Mouse (Mus musculus) heart, embryonic 16.5 days (tissue): ENCODE data around the gene Eml1. TPM values are rescaled to one million over a fixed set of nuclear protein-coding genes. Genes with fewer than 3 reads are reported as not detected.
A peak's percentile ranks its signal among the peaks of the same experiment; 100 is the strongest.

ENCODE experiments used
- ATAC-seq: fragments of 200-750 bp; cut with Nextera tagmentation; replicated peaks from 2 replicates; pipeline ENCODE4 v1.8.0; 2017; ENCODE audit warnings: moderate number of reproducible peaks; ENCODE audit not compliant: insufficient read depth, low FRiP score; ENCODE audit errors: extremely low read depth
- H3K27ac ChIP-seq: fragments of 300-500 bp; sonication (generic); 2 replicates; pipeline ENCODE4 v1.5.1; 2014; ENCODE audit warnings: mild to moderate bottlenecking, low read length, control low read depth, moderate library complexity
- H3K27me3 ChIP-seq: fragments of 300-500 bp; sonication (generic); 2 replicates; pipeline ENCODE4 v1.6.1; 2014; ENCODE audit warnings: low read length, mixed read lengths; ENCODE audit not compliant: control insufficient read depth, insufficient read depth
- H3K36me3 ChIP-seq: fragments of 300-500 bp; sonication (generic); 2 replicates; pipeline ENCODE4 v1.6.1; 2014; ENCODE audit not compliant: control insufficient read depth, insufficient read depth
- H3K4me1 ChIP-seq: fragments of 300-500 bp; sonication (generic); 2 replicates; pipeline ENCODE4 v1.6.1; 2014; ENCODE audit warnings: low read length, mixed read lengths; ENCODE audit not compliant: control insufficient read depth, insufficient read depth
- H3K4me2 ChIP-seq: fragments of 300-500 bp; sonication (generic); 2 replicates; pipeline ENCODE4 v1.6.1; 2014; ENCODE audit warnings: low read depth, mild to moderate bottlenecking, control low read depth, low read length
- H3K4me3 ChIP-seq: fragments of 300-500 bp; sonication (generic); 2 replicates; pipeline ENCODE4 v1.5.1; 2014; ENCODE audit warnings: mild to moderate bottlenecking, control low read depth, low read length
- H3K9ac ChIP-seq: fragments of 300-500 bp; sonication (generic); 2 replicates; pipeline ENCODE4 v1.6.1; 2014; ENCODE audit warnings: low read length, control low read depth
- H3K9me3 ChIP-seq: fragments of 300-500 bp; sonication (generic); replicated peaks from 2 replicates; pipeline ENCODE4 v1.6.1; 2016; ENCODE audit warnings: low read length; ENCODE audit not compliant: control insufficient read depth
- WGBS: fragments of 180-500 bp; shearing (Covaris S2); extraction: QIAGEN DNeasy Blood & Tissue Kit; methylation state at CpG from one replicate; pipeline ENCODE4 v1.1.7; 2014; 5-methylcytosine and 5-hydroxymethylcytosine counted together
- polyA plus RNA-seq: library from polyadenylated mRNA; unstranded; fragments of >200 nt; fragmentation: Nextera tagmentation; extraction: Ambion mirVana; gene quantifications from 2 replicates; pipeline ENCODE4 v1.2.1, GENCODE M21; 2015

Gene Eml1
- polyA plus RNA-seq, 1 experiment from 2014 or later: 84.9 TPM

DNA sequence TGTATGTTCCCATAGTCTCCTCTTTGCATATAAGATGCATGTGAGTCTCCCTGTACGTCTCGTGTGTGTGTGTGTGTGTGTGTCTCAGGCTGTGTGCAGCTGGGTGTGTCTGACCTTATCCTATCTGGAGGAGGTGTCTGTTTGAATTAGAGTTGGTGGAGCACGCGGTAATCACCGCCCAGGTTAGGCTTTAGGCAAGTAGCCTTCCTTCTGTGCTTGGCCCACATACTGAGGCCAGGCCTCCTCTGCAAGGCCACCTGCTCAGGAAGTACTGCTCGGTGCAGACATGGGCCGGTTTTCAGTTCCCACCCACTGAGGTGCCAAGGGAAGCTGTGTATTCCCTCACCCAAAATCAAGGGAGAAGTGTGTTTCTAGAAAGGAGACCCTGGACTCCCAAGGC, 4.9 kb upstream of the Eml1 start:
- no peaks in the 10 kb centered on the region for H3K9me3 ChIP-seq
- H3K4me2 ChIP-seq: no peak overlapping the region
- no peak overlapping the region for H3K4me3 ChIP-seq
- 66% methylated on average over 7 of the region's 7 CpGs for WGBS
- H3K27ac ChIP-seq: no peak overlapping the region
- no peak overlapping the region for H3K9ac ChIP-seq
- ATAC-seq: no peak
- H3K27me3 ChIP-seq: no peaks in the 10 kb centered on the region
- H3K4me1 ChIP-seq: peaks cover 31% of the 10 kb centered on the region
- no peaks in the 10 kb centered on the region for H3K36me3 ChIP-seq

DNA sequence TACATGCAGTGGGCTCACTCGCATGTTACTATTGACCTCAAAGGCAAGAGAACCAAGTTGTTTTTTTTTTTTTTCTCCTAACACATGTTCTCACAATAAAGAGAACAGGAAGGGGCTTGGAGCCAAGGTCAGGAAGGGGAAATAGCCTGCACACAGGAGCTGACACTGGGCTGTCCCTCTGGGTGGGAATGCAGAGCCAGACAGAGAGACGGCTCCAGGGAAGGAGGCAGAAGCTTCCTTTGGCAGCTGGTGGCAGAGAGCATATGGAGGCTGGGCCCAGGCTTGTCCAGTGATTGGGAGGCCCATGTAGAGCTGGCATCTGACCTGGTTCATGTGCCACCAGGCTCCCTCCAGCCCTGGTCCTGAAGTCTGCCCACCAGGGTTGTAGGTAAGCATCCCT, 2.8 kb upstream of the Eml1 start:
- ATAC-seq: no peak

DNA sequence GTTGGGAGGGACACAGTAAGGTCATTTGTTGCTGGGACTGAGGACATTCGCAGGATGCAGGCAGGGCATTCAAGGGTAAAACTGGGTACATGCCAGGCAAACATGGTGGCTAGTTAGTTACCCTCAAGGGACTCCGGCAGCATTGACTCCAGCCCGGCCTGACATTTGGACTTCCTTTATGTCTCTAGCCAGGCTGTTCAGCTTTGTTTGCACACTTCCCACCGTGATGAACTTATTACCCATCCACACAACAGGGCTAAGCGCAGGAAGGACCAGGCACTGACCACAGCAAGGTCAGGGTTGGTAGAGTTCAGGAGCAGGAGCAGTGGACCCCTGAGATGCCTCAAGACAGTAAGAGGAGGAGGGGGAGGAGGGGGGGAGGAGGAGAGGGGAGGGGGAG, 1.8 kb upstream of the Eml1 start:
- no peak for ATAC-seq
- Histone ChIP-seq H3K4me2 (no peak overlapping the region), H3K36me3 (no peaks in the 10 kb centered on the region), H3K4me1 (peaks cover 57% of the 10 kb centered on the region), H3K9me3 (no peaks in the 10 kb centered on the region), H3K4me3 (no peak overlapping the region), H3K27me3 (no peaks in the 10 kb centered on the region), H3K9ac (no peak overlapping the region), H3K27ac (no peak overlapping the region; the same call in 1 of the 2 replicates)
- 72% methylated on average over 5 of the region's 5 CpGs for WGBS

More for the DNA sequence above, 2.8 kb upstream of the Eml1 start:
- Histone ChIP-seq H3K9ac (no peak overlapping the region), H3K9me3 (no peaks in the 10 kb centered on the region), H3K36me3 (no peaks in the 10 kb centered on the region), H3K27ac (no peak overlapping the region; the same call in 1 of the 2 replicates), H3K4me1 (peaks cover 47% of the 10 kb centered on the region), H3K4me3 (no peak overlapping the region), H3K4me2 (no peak overlapping the region), H3K27me3 (no peaks in the 10 kb centered on the region)
- WGBS: 65% methylated on average over 2 of the region's 2 CpGs

DNA sequence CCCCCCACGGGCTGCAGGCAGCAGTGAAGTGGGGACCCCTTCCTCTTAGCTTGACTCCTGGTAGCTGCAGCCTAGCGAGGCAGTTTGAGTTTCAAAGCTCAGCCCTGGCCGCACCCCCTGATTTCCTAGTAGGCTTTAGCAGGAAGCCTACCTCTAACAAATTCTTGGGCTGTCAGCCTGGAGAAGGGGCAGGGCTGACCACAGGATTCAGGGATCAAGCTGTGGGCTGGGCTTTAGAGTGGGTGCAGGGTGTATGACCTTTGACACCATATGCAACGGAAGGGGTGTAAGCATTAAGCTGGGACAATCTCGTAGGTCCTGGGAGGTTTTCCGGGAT, 640 bp downstream of the Eml1 start:
- Histone ChIP-seq H3K36me3 (no peaks in the 10 kb centered on the region), H3K4me2 (peak overlapping the region; percentile 60), H3K4me3 (peak overlapping the region; percentile 48), H3K4me1 (peaks cover 51% of the 10 kb centered on the region), H3K27ac (peak overlapping the region; percentile 95), H3K9me3 (no peaks in the 10 kb centered on the region), H3K27me3 (no peaks in the 10 kb centered on the region), H3K9ac (peak overlapping the region; percentile 79)
- ATAC-seq: peak; percentile 2; the same call in 1 of the 2 replicates
- 49% methylated on average over 6 of the region's 6 CpGs for WGBS

DNA sequence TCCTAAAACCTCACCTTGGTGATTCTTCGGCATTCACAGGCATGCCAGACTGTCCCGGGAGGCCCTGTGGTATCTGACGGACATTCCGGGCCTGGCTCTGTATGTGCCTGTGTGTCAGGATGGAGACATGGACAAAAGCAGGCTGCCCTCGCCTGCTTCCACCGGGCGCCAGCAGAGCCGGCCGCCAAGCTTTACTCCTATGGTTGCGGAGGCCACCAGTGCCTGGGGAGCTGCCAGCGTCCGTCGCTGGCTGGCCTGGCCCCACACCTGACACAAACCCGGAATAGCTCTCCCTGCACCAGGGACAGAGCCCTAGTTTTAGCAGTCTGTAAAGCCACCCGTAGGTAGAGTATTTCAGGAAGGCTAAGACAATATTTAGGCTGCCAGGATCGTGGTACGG, 1.5 kb downstream of the Eml1 start:
- ATAC-seq: peak; percentile 15; the same call in 1 of the 2 replicates
- Histone ChIP-seq H3K9ac (peak overlapping the region; percentile 79), H3K4me1 (peaks cover 51% of the 10 kb centered on the region), H3K36me3 (no peaks in the 10 kb centered on the region), H3K9me3 (no peaks in the 10 kb centered on the region), H3K27me3 (no peaks in the 10 kb centered on the region), H3K4me2 (peak overlapping the region; percentile 60), H3K4me3 (peak overlapping the region; percentile 48), H3K27ac (peak overlapping the region; percentile 95)
- 43% methylated on average over 17 of the region's 17 CpGs for WGBS

DNA sequence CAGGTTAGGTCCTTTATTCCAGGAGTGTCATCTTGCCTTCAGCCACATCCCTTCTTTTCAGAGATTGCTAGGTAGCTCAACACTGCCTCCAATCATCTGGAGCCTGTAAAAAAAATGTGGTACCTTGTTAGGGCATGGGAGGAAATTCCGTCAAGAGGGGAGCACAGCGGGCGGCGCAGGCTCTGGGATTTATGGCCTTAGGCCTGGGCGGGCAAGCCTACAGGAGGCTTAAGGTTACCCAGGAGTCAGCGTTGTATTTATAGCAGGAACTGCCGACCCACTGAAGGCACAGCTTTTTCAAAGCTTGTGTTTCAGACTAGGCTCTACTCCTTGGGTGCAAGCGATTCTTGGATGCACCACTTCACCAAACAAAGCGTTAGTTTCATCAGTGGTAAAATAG, 2.9 kb downstream of the Eml1 start:
- H3K4me2 ChIP-seq: no peak overlapping the region; the same call in 1 of the 2 replicates
- no peaks in the 10 kb centered on the region for H3K36me3 ChIP-seq
- H3K9ac ChIP-seq: no peak overlapping the region
- 74% methylated on average over 9 of the region's 9 CpGs for WGBS
- H3K4me3 ChIP-seq: no peak overlapping the region
- ATAC-seq: no peak
- peaks cover 52% of the 10 kb centered on the region for H3K4me1 ChIP-seq
- no peaks in the 10 kb centered on the region for H3K27me3 ChIP-seq
- no peak overlapping the region; the same call in 1 of the 2 replicates for H3K27ac ChIP-seq
- H3K9me3 ChIP-seq: no peaks in the 10 kb centered on the region

DNA sequence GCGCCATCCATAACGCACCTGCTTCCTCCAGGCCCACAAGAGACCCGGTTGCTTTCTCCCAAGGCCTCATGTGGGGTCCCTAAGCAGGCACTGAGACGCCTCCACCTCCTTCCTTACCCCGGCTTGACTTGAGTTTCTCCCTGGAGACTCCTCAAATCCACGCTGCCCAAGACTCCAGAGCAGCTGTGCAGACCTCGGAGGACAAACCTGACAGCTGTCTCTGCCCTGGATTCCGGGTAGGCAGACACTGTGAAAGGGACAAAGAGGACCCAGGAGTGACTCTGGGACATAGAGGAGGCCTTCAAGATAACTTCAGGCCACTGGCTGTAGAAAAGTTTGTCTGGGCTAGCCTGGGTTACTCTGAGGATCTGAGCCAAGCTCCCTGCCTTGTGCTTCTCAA, 3.9 kb downstream of the Eml1 start:
- 83% methylated on average over 8 of the region's 8 CpGs for WGBS
- no peaks in the 10 kb centered on the region for H3K27me3 ChIP-seq
- H3K4me1 ChIP-seq: peaks cover 50% of the 10 kb centered on the region
- no peak overlapping the region for H3K4me2 ChIP-seq
- H3K27ac ChIP-seq: no peak overlapping the region
- H3K9ac ChIP-seq: no peak overlapping the region
- no peak for ATAC-seq
- no peaks in the 10 kb centered on the region for H3K9me3 ChIP-seq
- no peaks in the 10 kb centered on the region for H3K36me3 ChIP-seq
- H3K4me3 ChIP-seq: no peak overlapping the region

DNA sequence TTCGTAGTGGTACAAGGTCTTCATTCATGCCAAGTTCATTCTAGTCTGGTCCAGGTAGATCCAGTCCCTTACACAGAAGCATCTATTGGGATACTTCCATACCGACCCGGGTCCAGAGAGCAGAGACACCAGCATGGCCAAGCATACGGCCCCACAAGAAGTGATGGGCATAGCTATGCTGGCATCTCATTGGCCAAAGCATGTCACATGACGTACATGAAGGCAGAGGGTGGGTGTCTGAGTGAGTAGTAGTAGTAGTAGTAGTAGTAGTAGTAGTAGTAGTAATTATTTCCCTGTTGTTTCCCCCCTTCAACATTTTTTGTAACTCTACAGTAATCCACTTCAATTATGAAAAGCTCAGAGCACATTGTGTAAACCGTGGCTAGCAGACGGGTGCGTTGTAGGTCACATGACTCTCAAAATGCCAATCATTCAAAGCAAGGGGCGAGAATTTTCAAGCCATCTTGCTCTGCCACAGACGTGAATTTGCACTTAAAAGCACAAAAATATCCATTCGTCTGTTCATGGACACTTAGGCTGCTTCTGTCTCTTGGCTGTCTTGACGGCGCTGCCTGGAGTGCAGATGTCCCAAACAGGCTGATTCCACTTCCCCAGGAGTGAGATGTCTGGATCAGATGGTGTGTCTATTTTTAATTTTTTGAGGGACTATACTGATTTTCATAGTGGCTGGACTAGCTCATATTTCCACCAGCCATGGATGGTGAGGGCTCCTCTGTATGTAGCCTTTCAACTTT, 7.8 kb downstream of the Eml1 start:
- ATAC-seq: no peak
- Histone ChIP-seq H3K9ac (no peak overlapping the region), H3K36me3 (no peaks in the 10 kb centered on the region), H3K9me3 (no peaks in the 10 kb centered on the region; the same call in 1 of the 2 replicates), H3K27ac (no peak overlapping the region), H3K4me1 (peaks cover 17% of the 10 kb centered on the region), H3K4me2 (no peak overlapping the region), H3K4me3 (no peak overlapping the region), H3K27me3 (no peaks in the 10 kb centered on the region)
- WGBS: 79% methylated on average over 13 of the region's 13 CpGs

DNA sequence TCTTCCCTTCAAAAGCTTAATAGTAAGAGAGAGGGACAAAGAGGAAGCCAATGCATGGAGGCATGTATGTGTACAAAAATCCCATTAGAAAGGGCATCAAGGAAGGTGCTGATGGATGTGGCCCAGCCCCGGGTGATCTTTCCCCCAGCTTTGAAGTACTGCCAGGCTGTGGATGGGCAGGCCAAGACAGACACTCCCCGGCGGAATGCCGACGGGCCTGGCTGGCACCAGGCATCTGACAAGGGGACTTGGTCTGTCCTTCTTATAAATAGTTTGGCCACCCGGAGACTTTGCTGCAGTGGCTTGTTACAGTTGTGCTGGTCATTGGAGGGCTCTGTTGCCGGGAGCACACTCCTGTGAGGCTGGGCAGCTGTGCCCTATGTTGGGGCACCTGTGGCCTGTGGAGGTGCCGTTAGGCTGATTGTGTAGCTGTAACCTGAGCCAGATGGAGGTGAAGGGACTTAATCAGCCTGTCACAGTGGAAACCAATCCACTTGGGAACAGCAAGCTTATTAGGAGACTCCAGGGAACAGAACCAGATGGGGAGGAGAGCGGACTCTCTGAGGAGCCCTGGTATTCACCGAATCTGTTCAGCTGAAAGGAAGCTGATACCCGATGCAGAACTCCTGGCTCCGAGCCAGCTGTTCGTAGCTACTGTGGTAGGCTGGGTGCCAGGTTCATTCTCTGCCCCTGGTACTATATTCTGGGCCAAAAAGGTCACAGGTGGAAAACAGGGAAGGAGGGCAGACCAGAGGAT, 15.9 kb downstream of the Eml1 start:
- Histone ChIP-seq H3K27ac (peak overlapping the region; percentile 78), H3K4me1 (peaks cover 16% of the 10 kb centered on the region), H3K4me2 (peak overlapping the region; percentile 28)

More for the DNA sequence above, 15.9 kb downstream of the Eml1 start:
- ATAC-seq: peak; percentile 79
- Histone ChIP-seq H3K9ac (peak overlapping the region; percentile 15; the same call in 1 of the 2 replicates), H3K4me3 (no peak overlapping the region), H3K36me3 (no peaks in the 10 kb centered on the region), H3K27me3 (no peaks in the 10 kb centered on the region), H3K9me3 (no peaks in the 10 kb centered on the region; the same call in 1 of the 2 replicates)
- 27% methylated on average over 13 of the region's 13 CpGs for WGBS
